Mouse (Mus musculus): ENCODE measurements around the gene Hs3st6.

DNA sequence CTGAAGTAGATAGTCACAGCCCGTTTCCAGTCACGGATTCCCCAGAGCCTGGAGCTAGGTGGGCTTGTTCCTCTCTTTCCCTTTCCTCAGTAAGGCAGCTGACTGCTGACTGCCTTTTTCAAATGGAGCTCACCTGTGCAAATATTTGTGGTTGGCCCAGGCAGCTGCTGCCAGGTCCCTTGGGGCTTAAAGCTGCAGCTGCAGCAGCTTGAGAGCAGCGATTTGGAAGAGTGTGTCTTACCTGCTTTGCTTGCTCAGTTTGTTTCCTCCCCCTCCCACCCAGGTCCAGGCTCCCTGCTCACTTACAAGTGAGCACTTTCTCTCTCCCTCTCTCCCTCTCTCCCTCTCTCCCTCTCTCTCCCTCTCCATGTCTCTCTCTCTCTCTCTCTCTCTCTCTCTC is 16.4 kb downstream of the Hs3st6 start:
- TF ChIP-seq POLR2A (IDR thresholded peaks at IDR 0.05; ENCODE audit: borderline replicate concordance, insufficient read depth, low read length) (no peak), CTCF (IDR thresholded peaks at IDR 0.05; ENCODE audit: borderline replicate concordance, insufficient read depth, low read depth, low read length) (no peak)
